Mouse (Mus musculus) midbrain, embryonic 13.5 days (tissue): ENCODE measurements at regions not wholly inside any gene's neighbourhood (a gene's known extent, or its start where the extent isn't known, plus 50 kb on each side); places are given as distances from the start of the nearest gene placed in this dataset.
A peak's percentile ranks its signal among the peaks of the same experiment; 100 is the strongest.
"Not testable (repeated sequence)": the region's sequence is repeated elsewhere in the genome, so short reads cannot be mapped to it uniquely, and the experiment has no call there.

Experiments used
- ATAC-seq: fragments of 200-750 bp; cut with Nextera tagmentation; 2 replicates; pipeline ENCODE4 v1.8.0; 2017; ENCODE audit warnings: mild to moderate bottlenecking, moderate TSS enrichment, moderate library complexity
- H3K27ac ChIP-seq: fragments of 300-500 bp; sonication (generic); 2 replicates; pipeline ENCODE4 v1.5.1; 2015; ENCODE audit warnings: inconsistent platforms, mild to moderate bottlenecking, moderate library complexity
- H3K27me3 ChIP-seq: fragments of 300-500 bp; sonication (generic); 2 replicates; pipeline ENCODE4 v1.6.1; 2015; ENCODE audit warnings: mild to moderate bottlenecking, inconsistent platforms
- H3K36me3 ChIP-seq: fragments of 300-500 bp; sonication (generic); 2 replicates; pipeline ENCODE4 v1.6.1; 2015; ENCODE audit warnings: mild to moderate bottlenecking, inconsistent platforms
- H3K4me1 ChIP-seq: fragments of 300-500 bp; sonication (generic); replicated peaks from 2 replicates; pipeline ENCODE4 v1.6.1; 2015; ENCODE audit warnings: inconsistent platforms
- H3K4me2 ChIP-seq: fragments of 300-500 bp; sonication (generic); replicated peaks from 2 replicates; pipeline ENCODE4 v1.6.1; 2015; ENCODE audit warnings: moderate library complexity, mild to moderate bottlenecking, inconsistent platforms
- H3K4me3 ChIP-seq: fragments of 300-500 bp; sonication (generic); replicated peaks from 2 replicates; pipeline ENCODE4 v1.5.1; 2015; ENCODE audit warnings: mild to moderate bottlenecking, inconsistent platforms
- H3K9ac ChIP-seq: fragments of 300-500 bp; sonication (generic); replicated peaks from 2 replicates; pipeline ENCODE4 v1.6.1; 2015; ENCODE audit warnings: mild to moderate bottlenecking, inconsistent platforms
- H3K9me3 ChIP-seq: fragments of 300-500 bp; sonication (generic); 2 replicates; pipeline ENCODE4 v1.6.1; 2016; ENCODE audit warnings: mild to moderate bottlenecking, inconsistent platforms
- WGBS: fragments of 180-500 bp; shearing (Covaris S2); methylation state at CpG from one replicate; pipeline ENCODE4 v1.1.7; 2015; 5-methylcytosine and 5-hydroxymethylcytosine counted together

DNA sequence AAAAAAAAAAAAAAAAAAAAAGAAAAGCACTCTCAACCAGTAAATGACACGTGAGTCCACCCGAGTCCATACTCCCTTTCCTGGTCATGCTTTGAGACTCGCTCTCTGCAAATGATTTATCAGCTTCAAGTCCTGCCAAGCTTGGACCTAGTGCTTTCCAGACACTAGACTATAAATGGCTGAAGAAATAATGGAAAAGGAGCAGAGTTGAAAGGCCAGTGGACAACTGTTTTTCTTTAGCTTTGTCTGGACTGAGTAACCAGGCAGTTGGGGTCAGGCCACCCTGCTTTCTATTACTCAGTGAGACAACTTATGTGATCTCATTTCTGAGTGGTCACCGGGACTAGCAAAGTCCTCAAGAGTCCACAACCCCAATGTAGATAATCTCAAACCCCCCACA is 112.9 kb downstream of the Kcns3 start:
- WGBS: 91% methylated on average over 4 of the region's 4 CpGs
- no peak for ATAC-seq

DNA sequence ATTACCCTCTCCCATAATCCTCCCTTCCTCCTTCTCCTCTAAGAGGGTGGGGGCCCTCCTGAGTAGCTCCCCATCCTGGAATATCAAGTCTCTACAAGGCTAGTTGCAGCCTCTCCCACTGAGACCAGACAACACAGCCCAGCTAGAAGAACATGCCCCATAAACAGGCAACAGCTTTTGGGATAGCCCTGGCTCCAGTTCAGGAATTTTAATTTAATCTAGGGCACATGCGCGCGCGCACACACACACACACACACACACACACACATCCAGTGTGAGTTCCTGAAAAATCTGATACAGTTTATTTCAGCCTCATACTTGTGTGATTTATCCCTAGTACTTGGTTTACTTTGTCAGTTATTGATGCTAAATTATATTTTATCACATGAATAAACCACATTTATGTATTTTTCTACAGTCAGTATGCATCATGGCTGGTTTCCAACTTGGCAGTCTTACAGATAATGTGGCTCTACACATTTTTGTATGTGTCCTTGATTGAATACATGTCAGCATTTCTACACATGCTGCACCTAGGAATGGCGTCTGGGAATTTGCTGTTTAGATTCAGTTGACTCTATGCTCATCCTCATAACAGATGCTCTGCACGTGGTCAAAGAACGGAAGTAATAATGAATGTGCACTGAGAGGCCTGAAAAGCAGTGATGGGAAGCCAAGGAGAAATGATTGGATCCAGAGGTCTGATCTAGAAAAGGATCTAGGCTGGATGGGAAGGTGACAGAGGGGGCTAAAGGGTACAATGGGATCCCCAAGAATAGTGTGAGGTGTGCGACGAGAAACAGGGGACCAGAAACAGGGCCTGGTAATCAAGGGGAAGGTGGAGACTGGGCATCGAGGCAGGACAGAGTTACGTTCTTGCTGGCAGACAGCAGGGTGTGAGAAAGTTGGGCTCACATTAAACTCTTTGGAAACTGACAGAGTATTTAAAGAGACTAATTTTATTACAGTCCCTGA is 130.0 kb downstream of the Kcns3 start:
- 0 out of 2 replicates have a peak, but pooled peaks have one; percentile 14 for ATAC-seq
- 91% methylated on average over 11 of the region's 11 CpGs for WGBS
- Histone ChIP-seq H3K4me3 (no peak overlapping the region), H3K4me2 (no peak overlapping the region), H3K36me3 (no peaks in the 10 kb centered on the region), H3K4me1 (no peaks in the 10 kb centered on the region), H3K27ac (no peak overlapping the region), H3K27me3 (no peaks in the 10 kb centered on the region), H3K9ac (no peak overlapping the region), H3K9me3 (no peaks in the 10 kb centered on the region)

More for the DNA sequence above, 112.9 kb downstream of the Kcns3 start:
- Histone ChIP-seq H3K4me3 (no peak overlapping the region), H3K27ac (no peak overlapping the region), H3K4me1 (no peaks in the 10 kb centered on the region), H3K27me3 (no peaks in the 10 kb centered on the region), H3K9ac (no peak overlapping the region), H3K9me3 (no peaks in the 10 kb centered on the region), H3K36me3 (no peaks in the 10 kb centered on the region), H3K4me2 (no peak overlapping the region)

DNA sequence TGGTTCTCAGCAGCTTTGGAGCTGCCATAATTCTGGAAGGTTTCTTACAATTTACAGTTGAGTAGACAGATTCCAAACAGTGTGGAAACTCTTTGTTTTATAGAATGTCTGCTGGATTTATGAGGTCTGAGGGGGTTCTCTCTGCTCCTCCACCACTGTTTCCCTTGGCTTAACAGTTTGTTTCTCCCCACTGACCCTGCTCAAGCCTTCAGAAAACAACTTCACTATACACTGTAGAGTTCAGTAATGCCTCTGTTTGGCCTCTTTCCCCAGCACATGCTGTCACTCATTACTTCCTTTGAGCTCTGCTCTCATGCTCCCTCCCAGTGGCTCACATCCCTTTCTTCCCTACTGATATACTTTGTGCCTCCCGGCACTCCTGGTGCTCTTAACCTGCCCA is 139.7 kb downstream of the Kcns3 start:
- ATAC-seq: no peak
- H3K27ac ChIP-seq: no peak overlapping the region
- no peaks in the 10 kb centered on the region for H3K36me3 ChIP-seq
- no peaks in the 10 kb centered on the region for H3K27me3 ChIP-seq
- no peaks in the 10 kb centered on the region for H3K9me3 ChIP-seq
- no peak overlapping the region for H3K4me2 ChIP-seq
- no peak overlapping the region for H3K9ac ChIP-seq
- H3K4me3 ChIP-seq: no peak overlapping the region
- WGBS: 87% methylated on average over 1 of the region's 1 CpGs
- H3K4me1 ChIP-seq: no peaks in the 10 kb centered on the region

DNA sequence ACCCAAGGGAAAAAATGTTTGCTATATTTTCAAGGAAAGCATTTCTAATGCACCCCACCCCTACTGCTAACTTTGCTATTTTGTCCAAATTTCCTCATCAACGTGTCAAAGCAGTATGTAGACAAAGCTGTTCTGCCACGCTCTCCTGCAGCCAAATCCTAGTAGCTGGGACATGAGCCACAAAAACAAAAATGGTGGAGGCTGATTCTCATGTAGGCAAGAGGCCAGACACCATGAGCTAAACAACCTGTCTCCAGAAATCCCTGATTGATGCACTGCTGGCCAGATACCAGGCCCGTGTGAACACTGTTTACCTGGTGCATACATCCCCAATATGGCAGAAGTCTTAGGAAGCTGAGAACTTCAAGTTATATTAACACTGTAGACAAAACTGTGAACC is 166.6 kb downstream of the Kcns3 start:
- Histone ChIP-seq H3K4me2 (no peak overlapping the region), H3K4me3 (no peak overlapping the region), H3K27me3 (no peaks in the 10 kb centered on the region), H3K27ac (no peak overlapping the region), H3K9ac (no peak overlapping the region), H3K9me3 (no peaks in the 10 kb centered on the region), H3K4me1 (no peaks in the 10 kb centered on the region), H3K36me3 (no peaks in the 10 kb centered on the region)
- WGBS: 86% methylated on average over 3 of the region's 3 CpGs
- ATAC-seq: no peak

DNA sequence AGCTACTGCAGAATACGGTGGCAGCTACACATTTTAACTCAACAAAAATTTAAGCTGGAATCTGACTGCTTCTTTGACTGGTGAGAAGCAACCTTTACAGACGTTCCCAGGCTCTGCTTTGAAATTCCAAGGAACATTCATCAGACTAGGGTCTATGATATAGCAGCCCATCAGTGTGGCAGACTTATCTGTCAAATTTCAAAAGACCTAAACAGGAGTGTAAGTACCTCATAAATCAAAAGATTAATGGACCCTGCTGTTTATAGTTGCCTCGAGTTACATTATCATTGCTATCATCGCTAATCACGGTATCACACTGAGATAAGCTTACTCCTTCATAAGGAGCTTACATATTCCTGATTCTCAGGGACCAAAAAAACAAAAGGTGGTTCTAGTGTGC is 201.7 kb downstream of the Kcns3 start:
- H3K9ac ChIP-seq: no peak overlapping the region
- WGBS: 63% methylated on average over 5 of the region's 5 CpGs
- no peak for ATAC-seq

DNA sequence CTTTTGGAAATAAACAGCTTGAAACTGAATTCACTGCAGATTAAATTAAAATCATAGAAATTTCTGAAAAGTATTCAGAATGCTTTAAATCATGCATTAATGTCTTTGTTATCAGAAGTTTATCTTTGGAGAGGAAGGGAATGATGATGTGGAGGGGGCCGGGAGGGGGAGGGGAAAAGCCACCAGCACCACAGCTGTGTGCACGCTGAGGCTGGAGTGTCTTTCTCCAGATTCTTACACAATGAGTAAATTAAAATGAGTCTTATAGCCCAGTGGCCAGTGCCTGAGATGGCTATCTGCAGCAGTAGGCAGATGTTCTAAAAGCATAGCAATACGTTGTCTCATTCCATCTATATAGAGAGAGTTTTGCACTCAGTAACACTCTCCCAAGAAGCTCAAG is 209.8 kb downstream of the Kcns3 start:
- H3K27ac ChIP-seq: no peak overlapping the region
- WGBS: 80% methylated on average over 3 of the region's 3 CpGs
- H3K4me1 ChIP-seq: no peaks in the 10 kb centered on the region
- no peak overlapping the region for H3K4me2 ChIP-seq
- H3K9ac ChIP-seq: no peak overlapping the region
- H3K9me3 ChIP-seq: no peaks in the 10 kb centered on the region
- no peaks in the 10 kb centered on the region for H3K36me3 ChIP-seq
- H3K27me3 ChIP-seq: no peaks in the 10 kb centered on the region
- no peak overlapping the region for H3K4me3 ChIP-seq
- ATAC-seq: no peak

More for the DNA sequence above, 201.7 kb downstream of the Kcns3 start:
- Histone ChIP-seq H3K4me1 (no peaks in the 10 kb centered on the region), H3K4me3 (no peak overlapping the region), H3K27me3 (no peaks in the 10 kb centered on the region), H3K36me3 (no peaks in the 10 kb centered on the region), H3K27ac (no peak overlapping the region), H3K9me3 (no peaks in the 10 kb centered on the region), H3K4me2 (no peak overlapping the region)

DNA sequence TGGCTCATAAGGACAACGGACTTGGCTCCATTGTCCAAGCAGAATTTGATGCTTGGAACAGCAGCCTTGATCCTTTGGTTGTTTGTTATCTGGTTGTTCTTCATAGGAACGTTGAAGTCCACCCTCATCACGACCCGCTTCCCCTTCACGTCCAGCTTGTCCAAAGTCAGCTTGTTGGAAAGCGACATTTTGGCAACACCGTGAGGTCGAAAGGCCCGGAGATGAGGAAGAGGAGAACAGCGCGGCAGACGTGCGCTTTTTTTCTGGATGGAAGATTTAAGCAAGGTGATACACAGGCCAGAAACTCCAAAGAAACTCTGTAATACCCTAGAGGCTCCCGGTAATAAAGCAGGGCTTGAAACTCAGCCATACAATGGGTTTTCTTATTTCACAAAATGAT is 250.8 kb downstream of the Kcns3 start:
- 97% methylated on average over 9 of the region's 14 CpGs for WGBS
- H3K9ac ChIP-seq, H3K36me3 ChIP-seq, H3K9me3 ChIP-seq, H3K27me3 ChIP-seq, H3K4me3 ChIP-seq, ATAC-seq, H3K4me2 ChIP-seq, H3K27ac ChIP-seq, H3K4me1 ChIP-seq: not testable (repeated sequence)

DNA sequence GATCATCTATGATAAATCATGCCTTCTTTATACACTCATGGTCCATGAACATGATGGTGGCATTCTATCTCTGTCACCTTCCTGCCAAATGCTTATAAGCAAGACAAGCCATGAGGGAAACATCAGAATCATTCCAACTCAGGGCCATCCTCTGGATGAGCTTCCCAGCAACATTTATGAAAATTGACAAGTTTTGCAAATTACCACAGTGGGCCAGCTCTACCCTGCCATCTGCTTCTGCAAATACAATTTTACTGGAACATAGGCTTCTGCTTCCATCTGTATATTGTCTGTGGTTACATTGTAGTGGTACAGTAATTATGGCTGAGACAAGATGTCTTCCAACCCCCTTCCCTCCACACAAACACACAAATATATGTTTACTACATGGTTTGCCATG is 272.1 kb downstream of the Kcns3 start:
- Histone ChIP-seq H3K4me3 (no peak overlapping the region), H3K27me3 (no peaks in the 10 kb centered on the region), H3K27ac (no peak overlapping the region), H3K4me1 (peaks cover 14% of the 10 kb centered on the region), H3K9ac (no peak overlapping the region), H3K9me3 (no peaks in the 10 kb centered on the region), H3K36me3 (no peaks in the 10 kb centered on the region), H3K4me2 (no peak overlapping the region)
- no peak for ATAC-seq

DNA sequence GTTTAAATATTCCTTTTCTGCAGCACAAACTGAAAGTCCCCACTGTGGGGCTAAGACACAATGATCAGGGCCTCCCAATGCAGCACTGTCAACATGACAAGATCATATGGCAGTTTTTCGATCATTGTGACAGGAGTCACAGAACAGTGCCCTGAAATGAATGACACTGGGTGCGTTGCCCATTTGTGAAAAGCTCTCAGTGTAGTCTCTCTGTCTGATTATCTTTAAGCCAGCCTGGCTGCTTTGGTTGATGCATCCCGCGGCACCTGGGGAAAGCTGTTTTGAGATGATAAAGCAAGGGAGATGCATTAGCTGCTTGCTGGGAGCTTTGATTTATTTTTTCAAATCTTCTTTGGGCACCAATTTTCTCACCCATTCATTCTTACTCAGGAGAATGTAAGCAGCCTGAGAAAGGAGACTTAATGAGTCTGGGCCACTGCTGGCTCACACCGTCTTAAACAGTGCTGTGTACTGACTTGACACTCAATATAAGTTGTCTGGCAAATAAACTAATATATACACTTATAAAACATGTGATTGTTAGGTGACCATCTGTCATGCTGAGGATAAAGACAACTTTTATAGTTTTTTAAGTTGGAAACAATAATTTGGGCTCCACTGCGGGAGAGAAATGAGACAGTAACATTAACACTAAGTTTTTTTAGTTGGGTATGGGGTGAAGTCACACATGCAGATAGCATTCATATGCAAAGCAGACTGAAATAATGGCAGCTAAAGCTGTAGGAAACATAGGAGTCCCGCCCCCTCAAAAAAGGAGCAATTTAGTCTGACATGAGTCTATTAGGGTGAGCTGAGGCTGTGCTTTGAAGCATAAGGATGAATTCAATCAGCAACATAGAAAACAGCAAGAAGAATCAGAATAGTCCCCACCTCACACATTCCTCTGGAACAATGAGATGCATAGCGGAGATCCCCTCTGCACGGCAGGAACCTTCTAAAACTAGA is 276.0 kb downstream of the Kcns3 start:
- peak; percentile 87 for ATAC-seq
- peaks cover 14% of the 10 kb centered on the region for H3K4me1 ChIP-seq
- WGBS: 23% methylated on average over 9 of the region's 9 CpGs
- H3K27ac ChIP-seq: 0 out of 2 replicates have a peak overlapping the region, but pooled peaks have one; percentile 19
- no peak overlapping the region for H3K9ac ChIP-seq
- no peaks in the 10 kb centered on the region for H3K9me3 ChIP-seq
- H3K36me3 ChIP-seq: no peaks in the 10 kb centered on the region
- no peak overlapping the region for H3K4me3 ChIP-seq
- H3K4me2 ChIP-seq: no peak overlapping the region
- no peaks in the 10 kb centered on the region for H3K27me3 ChIP-seq

DNA sequence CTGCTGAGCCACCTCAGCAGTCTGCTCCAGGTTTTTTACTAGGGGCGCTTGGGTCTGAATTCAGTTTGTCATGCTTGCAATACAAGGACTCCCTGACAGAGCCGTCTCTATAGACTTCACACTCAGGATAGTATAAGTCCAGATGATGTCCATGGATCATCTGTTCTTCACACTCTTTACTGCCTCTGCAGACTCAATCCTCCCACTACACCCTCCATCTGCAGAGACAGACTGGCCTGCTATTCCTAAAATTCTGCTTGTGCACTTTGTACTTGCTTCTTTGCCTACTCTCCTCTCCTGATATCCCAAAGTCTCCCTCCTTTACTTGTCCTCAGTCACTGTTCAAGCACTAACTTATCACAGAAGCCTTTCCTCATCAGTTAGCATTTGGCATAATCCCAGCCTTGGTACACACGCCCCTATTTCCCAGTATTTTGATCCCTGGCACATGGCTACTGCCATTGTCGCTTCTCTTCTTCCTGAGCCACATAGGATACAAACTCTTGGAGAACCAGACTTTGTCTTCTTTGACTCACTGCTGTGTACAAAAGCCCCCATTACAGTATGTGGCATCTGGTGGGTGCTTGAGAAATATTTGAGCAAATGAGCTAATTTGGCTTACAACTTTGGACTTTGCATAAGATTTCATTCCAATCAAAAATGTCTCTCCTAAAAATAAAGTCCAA is 277.0 kb downstream of the Kcns3 start:
- Histone ChIP-seq H3K9me3 (no peaks in the 10 kb centered on the region), H3K4me3 (no peak overlapping the region), H3K4me2 (no peak overlapping the region), H3K27ac (no peak overlapping the region), H3K4me1 (peaks cover 14% of the 10 kb centered on the region), H3K36me3 (no peaks in the 10 kb centered on the region), H3K27me3 (no peaks in the 10 kb centered on the region), H3K9ac (no peak overlapping the region)
- 78% methylated on average over 4 of the region's 4 CpGs for WGBS
- no peak for ATAC-seq

DNA sequence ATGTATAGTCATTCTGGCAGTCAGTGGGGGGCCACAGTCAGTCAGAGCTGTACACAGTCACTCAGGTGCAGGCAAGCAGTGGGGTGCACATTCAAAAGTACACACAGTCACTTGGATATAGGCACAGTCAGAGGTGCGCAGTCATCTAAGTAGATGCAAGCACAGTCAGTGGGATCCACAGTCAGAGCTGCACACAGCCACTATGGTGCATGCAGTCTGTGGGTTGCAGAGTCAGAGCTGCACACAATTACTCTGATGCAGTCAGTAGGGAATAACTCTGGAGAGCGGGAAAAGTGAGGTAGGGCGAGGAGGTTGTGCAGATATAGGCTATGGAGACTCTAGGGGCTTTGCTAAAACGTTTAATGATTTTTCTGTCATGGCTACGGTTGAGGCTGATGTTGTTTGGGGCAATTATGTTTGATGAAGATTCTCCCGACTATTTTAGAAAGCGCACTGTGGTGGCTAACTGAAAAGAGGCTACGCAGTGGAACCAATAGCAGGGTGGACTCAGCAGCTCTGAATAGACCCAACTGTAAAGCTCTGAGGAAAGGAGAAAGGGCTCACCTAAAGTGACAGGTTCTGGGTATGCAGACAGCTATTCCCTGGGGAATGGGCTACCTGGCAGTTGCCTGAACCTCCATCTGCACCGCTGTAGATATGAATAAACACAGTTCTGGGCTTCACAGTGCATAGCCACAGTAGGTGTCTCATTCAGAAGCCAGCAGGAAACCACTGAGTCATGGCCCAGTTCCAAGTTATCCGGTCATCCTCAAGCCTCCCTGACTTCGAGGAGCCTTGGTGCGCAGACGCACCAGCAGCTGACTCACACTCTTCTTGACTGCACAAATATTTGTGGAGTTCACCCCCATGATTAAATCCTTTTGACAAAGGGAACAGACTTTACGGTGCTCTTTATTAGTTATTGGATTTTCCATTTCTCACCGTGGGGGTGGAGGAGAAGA is 282.9 kb downstream of the Kcns3 start:
- peak; percentile 76 for ATAC-seq
- no peak overlapping the region for H3K4me2 ChIP-seq
- H3K4me3 ChIP-seq: no peak overlapping the region
- H3K9ac ChIP-seq: no peak overlapping the region
- H3K36me3 ChIP-seq: no peaks in the 10 kb centered on the region
- H3K4me1 ChIP-seq: no peaks in the 10 kb centered on the region
- H3K27me3 ChIP-seq: no peaks in the 10 kb centered on the region
- H3K27ac ChIP-seq: no peak overlapping the region
- no peaks in the 10 kb centered on the region for H3K9me3 ChIP-seq
- 74% methylated on average over 15 of the region's 15 CpGs for WGBS
